19 mouse cellular contexts compared by ENCODE assay signal in the genomic region with DNA sequence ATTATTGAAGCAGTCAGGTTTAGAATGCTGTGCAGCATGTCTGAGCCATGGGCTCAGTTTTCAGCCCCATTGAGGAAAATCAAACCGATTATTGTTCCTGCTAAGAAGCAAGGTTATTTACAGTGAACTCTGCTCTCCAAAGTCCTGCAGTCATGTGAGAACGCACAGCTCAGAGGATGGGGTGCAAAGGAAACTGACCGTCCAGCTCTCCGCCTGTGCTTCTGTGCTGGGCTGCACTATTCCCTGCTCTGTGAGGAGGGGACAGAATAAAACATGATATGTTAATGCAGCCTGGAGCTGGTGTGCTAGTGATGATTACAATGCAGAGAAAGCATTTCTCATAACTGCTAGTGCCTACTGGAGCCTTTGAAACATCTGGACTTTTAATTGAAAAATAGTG.
DNase-seq lines count a peak whose midpoint lies in the region; ATAC-seq and TF ChIP-seq lines count a peak whose summit lies in the region.
"Had no signal": no experiment of that assay in that cellular context is flagged by ENCODE, and none has a peak within 500 bp of the region (broad histone marks: within the 10 kb centered on the region; RNA-seq: fewer than 3 reads in every experiment).

No protein-coding gene starts in this region.

- H3K4me3 ChIP-seq in kidney, embryonic 16.5 days (ENCODE audit: low read length), result no peak overlapping the region
- H3K4me3 ChIP-seq in hindbrain, embryonic 14.5 days (replicated peaks; ENCODE audit: low read length), result no peak overlapping the region
- no peak overlapping the region for H3K4me3 ChIP-seq in midbrain, embryonic 11.5 days (ENCODE audit: low read depth, low read length)
- no peak overlapping the region for H3K4me3 ChIP-seq in neural tube, embryonic 14.5 days (ENCODE audit: low read depth, low read length)
- H3K4me3 ChIP-seq in heart, adult 2 months, result no peak overlapping the region
- H3K4me3 ChIP-seq: embryonic facial prominence, embryonic 15.5 days; gastrocnemius, adult 2 months; layer of hippocampus, adult 2 months; left cerebral cortex, adult 2 months; limb, embryonic 13.5 days had no signal

- H3K36me3 ChIP-seq in kidney, embryonic 16.5 days (ENCODE audit: insufficient read depth, low read length), result no peaks in the 10 kb centered on the region
- H3K36me3 ChIP-seq in hindbrain, embryonic 14.5 days (replicated peaks; ENCODE audit: control insufficient read depth, insufficient read depth), result no peaks in the 10 kb centered on the region
- no peaks in the 10 kb centered on the region for H3K36me3 ChIP-seq in midbrain, embryonic 11.5 days (ENCODE audit: control insufficient read depth, insufficient read depth, low read length)
- H3K36me3 ChIP-seq in neural tube, embryonic 14.5 days (ENCODE audit: control insufficient read depth, insufficient read depth, low read length), result no peaks in the 10 kb centered on the region
- no peaks in the 10 kb centered on the region for H3K36me3 ChIP-seq in heart, adult 2 months (ENCODE audit: control insufficient read depth, insufficient read depth, low read length)
- H3K36me3 ChIP-seq: embryonic facial prominence, embryonic 15.5 days; limb, embryonic 13.5 days had no signal

- ATAC-seq in kidney, embryonic 16.5 days (ENCODE audit: low FRiP score, low TSS enrichment), result no peak
- no peak for ATAC-seq in hindbrain, embryonic 14.5 days (ENCODE audit: low FRiP score)
- ATAC-seq in midbrain, embryonic 11.5 days (ENCODE audit: low FRiP score), result no peak
- ATAC-seq in neural tube, embryonic 14.5 days (ENCODE audit: low read depth), result no peak
- ATAC-seq: forebrain, postnatal 0 days; liver, postnatal 0 days had no signal

- intact Hi-C loops in heart, adult 2 months (cut with DNase I), result no loop called here

- no peak for TF ChIP-seq CTCF in heart, adult 2 months (IDR thresholded peaks at IDR 0.05)

- H3K9ac ChIP-seq in kidney, embryonic 16.5 days (replicated peaks; ENCODE audit: low read length), result no peak overlapping the region
- H3K9ac ChIP-seq in hindbrain, embryonic 14.5 days, result 0 out of 2 replicates have a peak overlapping the region, but pooled peaks have one; percentile 20
- H3K9ac ChIP-seq in midbrain, embryonic 11.5 days (ENCODE audit: low read length), result no peak overlapping the region
- no peak overlapping the region for H3K9ac ChIP-seq in neural tube, embryonic 14.5 days (replicated peaks; ENCODE audit: low read depth, low read length)
- no peak overlapping the region for H3K9ac ChIP-seq in heart, adult 2 months (ENCODE audit: low read depth, low read length)
- H3K9ac ChIP-seq: embryonic facial prominence, embryonic 15.5 days; forebrain, postnatal 0 days; limb, embryonic 13.5 days; liver, postnatal 0 days had no signal

- no peak for TF ChIP-seq EP300 in heart, adult 2 months (IDR thresholded peaks at IDR 0.05; ENCODE audit: insufficient read depth, low read depth, low read length)

- H3K4me1 ChIP-seq in kidney, embryonic 16.5 days (ENCODE audit: insufficient read depth, low read length), result peaks cover 5% of the 10 kb centered on the region; the same call in 1 of the 2 replicates
- peaks cover 22% of the 10 kb centered on the region for H3K4me1 ChIP-seq in hindbrain, embryonic 14.5 days (replicated peaks; ENCODE audit: control insufficient read depth, insufficient read depth, low read length)
- H3K4me1 ChIP-seq in midbrain, embryonic 11.5 days (ENCODE audit: control insufficient read depth, insufficient read depth, low read length), result peaks cover 8% of the 10 kb centered on the region
- H3K4me1 ChIP-seq in neural tube, embryonic 14.5 days (ENCODE audit: control insufficient read depth, insufficient read depth, low read length), result peaks cover 7% of the 10 kb centered on the region; the same call in 1 of the 2 replicates
- no peaks in the 10 kb centered on the region; the same call in 1 of the 2 replicates for H3K4me1 ChIP-seq in heart, adult 2 months (ENCODE audit: control insufficient read depth, insufficient read depth, low read length)

- DNase-seq in kidney, adult 9 months, result peak; percentile 27
- DNase-seq in hindbrain, embryonic 14.5 days (ENCODE audit: low spot score), result no peak
- no peak for DNase-seq in midbrain, embryonic 11.5 days (ENCODE audit: low spot score, missing footprints)
- no peak for DNase-seq in adipocyte (ENCODE audit: low spot score)
- no peak for DNase-seq in heart, adult 2 months
- DNase-seq: adrenal gland, adult 8-10 months; cerebellum, adult 18-20 months; forebrain, postnatal 0 days; gastrocnemius, adult 2 months; heart, postnatal 10 days; liver, postnatal 0 days; thymus, adult 18-20 months had no signal

- no peaks in the 10 kb centered on the region for H3K9me3 ChIP-seq in kidney, embryonic 16.5 days (ENCODE audit: low read length)
- H3K9me3 ChIP-seq in hindbrain, embryonic 14.5 days (ENCODE audit: control insufficient read depth, low read length), result no peaks in the 10 kb centered on the region
- H3K9me3 ChIP-seq in midbrain, embryonic 11.5 days (ENCODE audit: control insufficient read depth, low read length), result no peaks in the 10 kb centered on the region
- H3K9me3 ChIP-seq in neural tube, embryonic 14.5 days (ENCODE audit: control insufficient read depth, low read length), result no peaks in the 10 kb centered on the region
- H3K9me3 ChIP-seq: embryonic facial prominence, embryonic 15.5 days; G1E; limb, embryonic 13.5 days had no signal

- no peak for TF ChIP-seq POLR2A in heart, adult 2 months (IDR thresholded peaks at IDR 0.05; ENCODE audit: insufficient read depth, low read depth, low read length)

- no peak overlapping the region for H3K4me2 ChIP-seq in kidney, embryonic 16.5 days (replicated peaks; ENCODE audit: low read depth, low read length)
- H3K4me2 ChIP-seq in hindbrain, embryonic 14.5 days (replicated peaks), result peak overlapping the region; percentile 15; the same call in 1 of the 2 replicates
- H3K4me2 ChIP-seq in midbrain, embryonic 11.5 days, result no peak overlapping the region
- H3K4me2 ChIP-seq in neural tube, embryonic 14.5 days (ENCODE audit: low read depth, low read length), result no peak overlapping the region
- H3K4me2 ChIP-seq: embryonic facial prominence, embryonic 15.5 days; limb, embryonic 13.5 days had no signal

- H3K27me3 ChIP-seq in kidney, embryonic 16.5 days (ENCODE audit: insufficient read depth, low read length), result no peaks in the 10 kb centered on the region
- no peaks in the 10 kb centered on the region for H3K27me3 ChIP-seq in hindbrain, embryonic 14.5 days (ENCODE audit: control insufficient read depth, insufficient read depth, low read length)
- no peaks in the 10 kb centered on the region for H3K27me3 ChIP-seq in midbrain, embryonic 11.5 days (ENCODE audit: control insufficient read depth, insufficient read depth, low read length)
- no peaks in the 10 kb centered on the region for H3K27me3 ChIP-seq in neural tube, embryonic 14.5 days (ENCODE audit: control insufficient read depth, insufficient read depth, low read length)
- no peaks in the 10 kb centered on the region for H3K27me3 ChIP-seq in heart, adult 2 months (ENCODE audit: control insufficient read depth, insufficient read depth, low read length)
- H3K27me3 ChIP-seq: embryonic facial prominence, embryonic 15.5 days; limb, embryonic 13.5 days had no signal

- WGBS in kidney, embryonic 16.5 days, result 36% methylated on average over 4 of the region's 4 CpGs
- WGBS in hindbrain, embryonic 14.5 days, result 26% methylated on average over 4 of the region's 4 CpGs
- 49% methylated on average over 4 of the region's 4 CpGs for WGBS in midbrain, embryonic 11.5 days
- WGBS in neural tube, embryonic 14.5 days, result 16% methylated on average over 4 of the region's 4 CpGs
- 83% methylated on average over 4 of the region's 4 CpGs for WGBS in heart, adult 2 months

- no peak overlapping the region for H3K27ac ChIP-seq in kidney, embryonic 16.5 days (ENCODE audit: low read length)
- peak overlapping the region; percentile 76 for H3K27ac ChIP-seq in hindbrain, embryonic 14.5 days
- H3K27ac ChIP-seq in midbrain, embryonic 11.5 days (ENCODE audit: low read depth, low read length), result 0 out of 2 replicates have a peak overlapping the region, but pooled peaks have one; percentile 32
- H3K27ac ChIP-seq in neural tube, embryonic 14.5 days (ENCODE audit: low read depth, low read length), result peak overlapping the region; percentile 3; the same call in 1 of the 2 replicates
- H3K27ac ChIP-seq in heart, adult 2 months, result no peak overlapping the region
- H3K27ac ChIP-seq: embryonic facial prominence, embryonic 15.5 days; gastrocnemius, adult 2 months; layer of hippocampus, adult 2 months; left cerebral cortex, adult 2 months; limb, embryonic 13.5 days had no signal

- H3K79me2 ChIP-seq in heart, adult 2 months (replicated peaks; ENCODE audit: control insufficient read depth, insufficient read depth, low read length), result peaks cover 1% of the 10 kb centered on the region; the same call in 1 of the 2 replicates

Comparison
In these comparisons a context has a peak if more than half of its experiments do, and no peak if none do; other contexts are left out.
1. H3K27ac ChIP-seq: peak in hindbrain, embryonic 14.5 days (single experiment), midbrain, embryonic 11.5 days (single experiment) and neural tube, embryonic 14.5 days (single experiment); none in kidney, embryonic 16.5 days (single experiment) and heart, adult 2 months (single experiment).